Mouse (Mus musculus) lung, postnatal 0 days (tissue): ENCODE measurements around the gene Ppp4r3a.

Source experiments
- CTCF ChIP-seq: IDR thresholded peaks from 2 replicates; pipeline ENCODE4 v1.5.1; 2016; ENCODE audit warnings: antibody characterized with exemption, mild to moderate bottlenecking
- EP300 ChIP-seq: IDR thresholded peaks from 2 replicates; pipeline ENCODE4 v1.6.1; 2016; ENCODE audit warnings: antibody characterized with exemption, mild to moderate bottlenecking, control low read depth

DNA sequence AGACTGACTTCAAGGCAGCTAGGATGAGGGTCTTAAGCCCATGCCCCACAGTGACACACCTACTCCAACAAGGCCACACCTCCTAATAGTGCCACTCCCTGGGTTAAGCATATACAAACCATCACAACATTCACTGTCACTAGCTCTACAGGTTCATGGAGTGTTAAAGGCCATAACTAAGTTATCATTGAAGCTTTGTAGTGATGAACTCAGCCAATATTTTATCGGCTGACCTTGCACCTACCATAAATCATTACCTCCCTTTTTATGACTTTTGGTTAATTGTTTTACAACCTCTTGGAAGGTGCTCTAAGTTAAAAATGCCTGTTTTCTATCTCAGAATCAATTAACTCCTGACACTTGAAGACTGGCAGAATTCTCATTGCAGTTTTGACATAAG is 24.2 kb upstream of the Ppp4r3a start:
- no peak for TF ChIP-seq CTCF
- TF ChIP-seq EP300, result no peak
